Mouse (Mus musculus): ENCODE results near the gene Rnf224. TPM values are rescaled to one million over a fixed set of nuclear protein-coding genes. Genes with fewer than 3 reads are reported as not detected.
A peak's percentile ranks its signal among the peaks of the same experiment; 100 is the strongest.
"Not testable (repeated sequence)": the region's sequence is repeated elsewhere in the genome, so short reads cannot be mapped to it uniquely, and the experiment has no call there.

Gene Rnf224
- polyA plus RNA-seq, 2 experiments, result not detected

GRCm38 (mm10) chr2:25256443-25257109, 20.0 kb upstream of the Rnf224 start:
- H3K4me1 ChIP-seq (replicated peaks; ENCODE audit: control insufficient read depth in 2 of 2, insufficient read depth in 2 of 2, low read length in 1 of 2), result peaks cover 6 to 10% of the 10 kb centered on the region in 2 experiments
- peak; percentile 41 to 64 (median 55) for DNase-seq (ENCODE audit: low read depth in 3 of 3, low spot score in 3 of 3)
- peak; percentile 58 for TF ChIP-seq CTCF (IDR thresholded peaks at IDR 0.05; ENCODE audit: low read depth)
- WGBS (ENCODE audit: insufficient replicate concordance), result 27% methylated on average over 10 of the region's 12 CpGs
- peak overlapping the region; percentile 82; the same call in 1 of the 2 replicates for H3K9ac ChIP-seq (replicated peaks)
- H3K27me3 ChIP-seq (ENCODE audit: control insufficient read depth, insufficient read depth, low read length); ATAC-seq (ENCODE audit: insufficient read depth); H3K36me3 ChIP-seq (replicated peaks; ENCODE audit: control insufficient read depth, insufficient read depth, low read depth); H3K27ac ChIP-seq; H3K9me3 ChIP-seq (ENCODE audit: control insufficient read depth, low read length): not testable (repeated sequence)
- peak overlapping the region; percentile 87 for H3K4me2 ChIP-seq (ENCODE audit: low read depth)
- peak overlapping the region; percentile 81 to 92 for H3K4me3 ChIP-seq (ENCODE audit: insufficient read depth in 1 of 2, low read depth in 2 of 2, low read length in 2 of 2)

- DNase-seq (ENCODE audit: low read depth in 3 of 3, low spot score in 3 of 3) (peak; percentile 83 to 88 (median 85)), ATAC-seq (ENCODE audit: insufficient read depth) (peak; percentile 83)
- H3K9ac ChIP-seq (replicated peaks), result peak within 1 kb of the TSS; percentile 82
- peak within 1 kb of the TSS; percentile 36 for H3K27ac ChIP-seq
- H3K4me1 ChIP-seq (replicated peaks; ENCODE audit: control insufficient read depth in 2 of 2, insufficient read depth in 2 of 2, low read length in 1 of 2), result peaks cover 6 to 10% of the 10 kb centered on the region in 2 experiments
- no peaks in the 10 kb centered on the region for H3K27me3 ChIP-seq (ENCODE audit: control insufficient read depth, insufficient read depth, low read length)
- no peaks in the 10 kb centered on the region; the same call in 1 of the 2 replicates for H3K36me3 ChIP-seq (replicated peaks; ENCODE audit: control insufficient read depth, insufficient read depth, low read depth)
- WGBS (ENCODE audit: insufficient replicate concordance), result under 1% methylated on average over 39 of the region's 39 CpGs
- no peak for TF ChIP-seq CTCF (IDR thresholded peaks at IDR 0.05; ENCODE audit: low read depth)
- TF ChIP-seq EP300 (IDR thresholded peaks at IDR 0.05; ENCODE audit: low read depth), result peak; percentile 55
- H3K4me2 ChIP-seq (ENCODE audit: low read depth), result peak within 1 kb of the TSS; percentile 87
- H3K4me3 ChIP-seq (ENCODE audit: insufficient read depth in 1 of 2, low read depth in 2 of 2, low read length in 2 of 2), result peak within 1 kb of the TSS; percentile 81 to 92
- no peaks in the 10 kb centered on the region for H3K9me3 ChIP-seq (ENCODE audit: control insufficient read depth, low read length)
These were observed 18.7 kb upstream of the Rnf224 start, which contains the start of gene Tmem203 for GRCm38 (mm10) chr2:25255284-25255779. Tmem203 (plus strand) TSS chr2:25255439.

- ATAC-seq (ENCODE audit: insufficient read depth) (no peak), DNase-seq (ENCODE audit: low read depth in 3 of 3, low spot score in 3 of 3) (no peak)
- no peak overlapping the region for H3K4me2 ChIP-seq (ENCODE audit: low read depth)
- H3K9ac ChIP-seq (replicated peaks), result no peak overlapping the region
- 64% methylated on average over 1 of the region's 1 CpGs for WGBS (ENCODE audit: insufficient replicate concordance)
- no peak overlapping the region for H3K4me3 ChIP-seq (ENCODE audit: insufficient read depth in 1 of 2, low read depth in 2 of 2, low read length in 2 of 2)
- no peak overlapping the region for H3K27ac ChIP-seq
- TF ChIP-seq CTCF (IDR thresholded peaks at IDR 0.05; ENCODE audit: low read depth) (peak; percentile 71), EP300 (IDR thresholded peaks at IDR 0.05; ENCODE audit: low read depth) (no peak)
- H3K27me3 ChIP-seq (ENCODE audit: control insufficient read depth, insufficient read depth, low read length), result no peaks in the 10 kb centered on the region
- peaks cover 6 to 10% of the 10 kb centered on the region in 2 experiments for H3K4me1 ChIP-seq (replicated peaks; ENCODE audit: control insufficient read depth in 2 of 2, insufficient read depth in 2 of 2, low read length in 1 of 2)
- H3K9me3 ChIP-seq (ENCODE audit: control insufficient read depth, low read length), result no peaks in the 10 kb centered on the region
- peaks cover 4% of the 10 kb centered on the region; the same call in 1 of the 2 replicates for H3K36me3 ChIP-seq (replicated peaks; ENCODE audit: control insufficient read depth, insufficient read depth, low read depth)
These were observed 15.7 kb upstream of the Rnf224 start for GRCm38 (mm10) chr2:25252331-25252730.

DNA sequence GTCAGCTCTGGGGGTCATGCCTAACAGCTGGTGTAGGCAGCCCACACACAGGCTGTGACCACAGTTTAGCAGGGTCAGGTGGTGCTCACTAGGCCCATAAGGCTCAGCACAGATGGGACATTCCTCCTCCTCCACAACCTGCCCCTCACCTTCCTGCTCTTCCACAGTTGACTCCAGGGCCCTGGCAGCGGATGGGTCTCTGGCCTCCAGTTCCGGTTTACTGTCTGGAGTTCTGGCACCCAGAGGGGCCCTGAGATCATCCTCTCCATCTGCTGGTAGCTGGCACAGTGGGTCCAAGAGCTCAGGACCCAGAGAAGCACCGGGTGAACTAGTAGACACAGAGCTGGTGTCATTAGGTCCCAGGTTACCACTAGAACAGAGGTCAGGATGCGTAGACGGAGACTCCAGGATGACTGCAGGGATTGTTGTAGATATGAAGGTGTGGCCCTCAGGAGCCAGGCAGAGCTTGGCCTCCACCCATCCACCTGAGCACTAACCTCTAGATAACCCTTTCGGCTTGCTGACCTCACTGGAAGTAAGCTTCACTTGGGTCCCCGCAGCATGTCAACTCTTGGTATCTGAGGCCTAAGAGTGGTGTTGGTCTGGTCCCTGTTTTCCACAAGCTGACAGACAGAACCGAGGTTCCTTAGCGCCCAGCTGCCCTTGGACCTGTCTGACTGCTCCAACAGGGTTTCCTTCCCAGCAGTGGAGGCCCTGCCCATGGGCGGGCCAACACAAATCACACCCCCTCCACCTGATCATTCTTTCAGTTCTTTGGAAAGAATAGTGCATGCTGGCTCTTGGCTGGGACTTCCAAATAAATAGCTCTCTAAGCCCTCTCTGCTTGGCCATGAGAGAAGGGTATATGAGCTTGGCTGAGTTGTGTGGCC, 9.8 kb upstream of the Rnf224 start, which contains the start of gene AL732309.1:
Gene AL732309.1, minus strand, starts transcription at position 681 of the 890 bp plus-strand sequence.
- no peak for ATAC-seq (ENCODE audit: insufficient read depth)
- Histone ChIP-seq H3K4me3 (ENCODE audit: insufficient read depth in 1 of 2, low read depth in 2 of 2, low read length in 2 of 2) (no peak within 1 kb of the TSS), H3K27me3 (ENCODE audit: control insufficient read depth, insufficient read depth, low read length) (peaks cover 17% of the 10 kb centered on the region), H3K27ac (no peak within 1 kb of the TSS), H3K9me3 (ENCODE audit: control insufficient read depth, low read length) (no peaks in the 10 kb centered on the region), H3K4me1 (replicated peaks; ENCODE audit: control insufficient read depth in 2 of 2, insufficient read depth in 2 of 2, low read length in 1 of 2) (peaks cover 3% of the 10 kb centered on the region in 2 experiments; a peak in 3 of 4 replicates), H3K9ac (replicated peaks) (no peak within 1 kb of the TSS), H3K36me3 (replicated peaks; ENCODE audit: control insufficient read depth, insufficient read depth, low read depth) (peaks cover 4% of the 10 kb centered on the region; the same call in 1 of the 2 replicates), H3K4me2 (ENCODE audit: low read depth) (no peak within 1 kb of the TSS)
- TF ChIP-seq CTCF (IDR thresholded peaks at IDR 0.05; ENCODE audit: low read depth) (no peak), EP300 (IDR thresholded peaks at IDR 0.05; ENCODE audit: low read depth) (no peak)
- WGBS (ENCODE audit: insufficient replicate concordance), result 83% methylated on average over 10 of the region's 10 CpGs
- no peak for DNase-seq (ENCODE audit: low read depth in 3 of 3, low spot score in 3 of 3)

All from liver, embryonic 14.5 days (tissue).